8 mouse cellular contexts compared by ENCODE assay signal in the genomic region with DNA sequence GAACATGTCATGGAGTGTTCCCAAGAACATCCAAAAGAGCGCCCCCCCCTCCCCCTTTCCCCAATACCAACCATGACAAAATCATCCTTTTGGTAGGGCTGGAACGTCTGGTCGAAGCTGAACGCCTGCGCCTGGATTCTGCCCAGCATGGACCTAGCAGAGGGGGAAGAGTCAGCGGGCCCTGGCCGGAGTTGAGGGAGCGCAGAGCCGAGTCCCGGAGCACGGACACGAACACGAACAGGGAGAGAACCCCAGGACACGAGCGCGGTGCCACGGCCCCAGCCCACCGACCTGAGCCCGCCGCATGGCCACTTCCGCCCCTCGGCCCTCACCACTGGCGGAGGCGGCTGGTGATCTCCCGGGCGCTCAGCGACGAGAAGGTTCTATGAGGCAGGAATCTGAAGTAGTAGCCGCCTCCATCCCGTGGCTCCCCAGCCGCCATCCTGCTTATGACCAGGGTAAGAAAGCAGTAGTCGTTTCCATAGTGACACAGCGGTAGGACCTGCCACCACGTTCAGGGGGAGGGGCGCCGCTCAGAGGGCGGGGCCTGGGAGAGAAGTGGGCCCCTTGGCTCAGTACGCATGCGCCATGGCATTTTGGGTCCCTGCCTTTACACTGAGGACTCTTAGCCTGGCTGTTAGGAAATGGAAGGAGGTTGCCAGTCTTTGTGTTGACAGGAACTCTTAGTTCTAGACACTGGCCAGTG. TPM values are rescaled to one million over a fixed set of nuclear protein-coding genes. Genes with fewer than 3 reads are reported as not detected.
A peak's percentile ranks its signal among the peaks of the same experiment; 100 is the strongest.
DNase-seq lines count a peak whose midpoint lies in the region; ATAC-seq and TF ChIP-seq lines count a peak whose summit lies in the region.

A gene (minus strand): TSS at position 486 of the 706 bp plus-strand sequence.

- no peaks in the 10 kb centered on the region for H3K27me3 ChIP-seq in forebrain, embryonic 15.5 days
- no peaks in the 10 kb centered on the region for H3K27me3 ChIP-seq in liver, embryonic 16.5 days (ENCODE audit: control insufficient read depth, insufficient read depth, low read depth, low read length)
- no peaks in the 10 kb centered on the region for H3K27me3 ChIP-seq in neural tube, embryonic 14.5 days (ENCODE audit: control insufficient read depth, insufficient read depth, low read length)
- H3K27me3 ChIP-seq in testis, adult 2 months (ENCODE audit: control insufficient read depth, insufficient read depth, low read length) = no peaks in the 10 kb centered on the region

- TF ChIP-seq POLR2A in testis, adult 2 months (IDR thresholded peaks at IDR 0.05; ENCODE audit: control insufficient read depth, low read depth, low read length) = peak; percentile 79

- peak within 1 kb of the TSS; percentile 88 for H3K27ac ChIP-seq in forebrain, embryonic 15.5 days (replicated peaks)
- no peak within 1 kb of the TSS for H3K27ac ChIP-seq in liver, embryonic 16.5 days (ENCODE audit: low read length)
- H3K27ac ChIP-seq in neural tube, embryonic 14.5 days (ENCODE audit: low read depth, low read length) = peak within 1 kb of the TSS; percentile 77
- H3K27ac ChIP-seq in testis, adult 2 months (ENCODE audit: control insufficient read depth, insufficient read depth, low read depth, low read length) = peak within 1 kb of the TSS; percentile 87

- intact Hi-C loops in heart, postnatal 14 days (cut with DNase I) = loop anchor here (5.0 kb wide), 1 partner anchor 35 kb away; no protein-coding TSS in a partner anchor

- no peak for TF ChIP-seq CTCF in testis, adult 2 months (IDR thresholded peaks at IDR 0.05; ENCODE audit: control insufficient read depth, insufficient read depth, insufficient replicate concordance, low read depth, low read length)

- peak within 1 kb of the TSS; percentile 93 for H3K4me3 ChIP-seq in forebrain, embryonic 15.5 days
- H3K4me3 ChIP-seq in liver, embryonic 16.5 days (ENCODE audit: low read depth, low read length) = peak within 1 kb of the TSS; percentile 69
- H3K4me3 ChIP-seq in neural tube, embryonic 14.5 days (ENCODE audit: low read depth, low read length) = peak within 1 kb of the TSS; percentile 56
- H3K4me3 ChIP-seq in testis, adult 2 months (ENCODE audit: control insufficient read depth, low read depth, low read length) = peak within 1 kb of the TSS; percentile 90

- peak; percentile 97 for DNase-seq in ES-CJ7 (ENCODE audit: low read depth, low spot score)
- peak; percentile 97 to 98 for DNase-seq in cerebellum, adult 18-20 months
- DNase-seq in heart, postnatal 14 days = peak; percentile 97 to 98
- DNase-seq in large intestine, adult 2 months (ENCODE audit: low read depth, low spot score) = peak; percentile 70

- H3K4me2 ChIP-seq in forebrain, embryonic 15.5 days (replicated peaks) = peak within 1 kb of the TSS; percentile 51
- peak within 1 kb of the TSS; percentile 78 for H3K4me2 ChIP-seq in liver, embryonic 16.5 days (ENCODE audit: low read depth, low read length)
- H3K4me2 ChIP-seq in neural tube, embryonic 14.5 days (ENCODE audit: low read depth, low read length) = peak within 1 kb of the TSS; percentile 60

- peak; percentile 99 for ATAC-seq in forebrain, embryonic 15.5 days (replicated peaks)
- peak; percentile 94 for ATAC-seq in liver, embryonic 16.5 days (ENCODE audit: low read depth)
- peak; percentile 98 for ATAC-seq in neural tube, embryonic 14.5 days (ENCODE audit: low read depth)

- WGBS in forebrain, embryonic 15.5 days = under 1% methylated on average over 39 of the region's 39 CpGs
- WGBS in large intestine, adult 2 months = under 1% methylated on average over 39 of the region's 39 CpGs
- under 1% methylated on average over 39 of the region's 39 CpGs for WGBS in liver, embryonic 16.5 days (ENCODE audit: insufficient replicate concordance)
- under 1% methylated on average over 39 of the region's 39 CpGs for WGBS in neural tube, embryonic 14.5 days

- H3K36me3 ChIP-seq in forebrain, embryonic 15.5 days = no peaks in the 10 kb centered on the region
- H3K36me3 ChIP-seq in liver, embryonic 16.5 days (ENCODE audit: control insufficient read depth, insufficient read depth) = no peaks in the 10 kb centered on the region
- H3K36me3 ChIP-seq in neural tube, embryonic 14.5 days (ENCODE audit: control insufficient read depth, insufficient read depth, low read length) = no peaks in the 10 kb centered on the region
- no peaks in the 10 kb centered on the region for H3K36me3 ChIP-seq in testis, adult 2 months (ENCODE audit: control insufficient read depth, insufficient read depth, low read length)

- H3K4me1 ChIP-seq in forebrain, embryonic 15.5 days = peaks cover 6% of the 10 kb centered on the region
- H3K4me1 ChIP-seq in liver, embryonic 16.5 days (ENCODE audit: control insufficient read depth, low read depth, low read length) = peaks cover 5% of the 10 kb centered on the region; the same call in 1 of the 2 replicates
- H3K4me1 ChIP-seq in neural tube, embryonic 14.5 days (ENCODE audit: control insufficient read depth, insufficient read depth, low read length) = peaks cover 12% of the 10 kb centered on the region; the same call in 1 of the 2 replicates
- peaks cover 2% of the 10 kb centered on the region; the same call in 1 of the 2 replicates for H3K4me1 ChIP-seq in testis, adult 2 months (ENCODE audit: control insufficient read depth, insufficient read depth, low read length)

- H3K9ac ChIP-seq in forebrain, embryonic 15.5 days (replicated peaks) = peak within 1 kb of the TSS; percentile 83
- H3K9ac ChIP-seq in liver, embryonic 16.5 days (ENCODE audit: low read depth, low read length) = peak within 1 kb of the TSS; percentile 59
- H3K9ac ChIP-seq in neural tube, embryonic 14.5 days (replicated peaks; ENCODE audit: low read depth, low read length) = peak within 1 kb of the TSS; percentile 79

- no peaks in the 10 kb centered on the region for H3K9me3 ChIP-seq in forebrain, embryonic 15.5 days
- no peaks in the 10 kb centered on the region for H3K9me3 ChIP-seq in liver, embryonic 16.5 days (replicated peaks; ENCODE audit: control insufficient read depth, low read length)
- H3K9me3 ChIP-seq in neural tube, embryonic 14.5 days (ENCODE audit: control insufficient read depth, low read length) = no peaks in the 10 kb centered on the region

RNA-seq across cellular contexts. Expression of the gene that starts here (rescaled TPM):
- polyA plus RNA-seq in forebrain, embryonic 15.5 days (2015; fragmentation: Nextera tagmentation; extraction: Ambion mirVana) = 13.8 and 16.5 TPM in 2 replicates
- total RNA-seq in heart, postnatal 14 days (2021) = 1 to 10 TPM in 1 of 2 experiments, under 1 TPM in 1; 0.76 to 1.4 TPM
- polyA plus RNA-seq in large intestine, adult 2 months (2012; rRNA removed) = 0.78 and 0.81 TPM in 2 replicates
- 0.36 and 0.78 TPM in 2 replicates for polyA plus RNA-seq in liver, embryonic 16.5 days (2015; fragmentation: Nextera tagmentation; extraction: Ambion mirVana)
- 16.0 and 17.4 TPM in 2 replicates for polyA plus RNA-seq in neural tube, embryonic 14.5 days (2014; fragmentation: Nextera tagmentation; extraction: Ambion mirVana)
- polyA plus RNA-seq in testis, adult 2 months (2012; rRNA removed) = 44.1 and 45.7 TPM in 2 replicates

Comparison
In these comparisons a context has a peak if more than half of its experiments do, and no peak if none do; other contexts are left out.
1. Peak in DNase-seq in large intestine, adult 2 months; RNA of the gene not detected or under 1 TPM.
2. Peak in ATAC-seq, H3K4me3 ChIP-seq, H3K9ac ChIP-seq and H3K4me2 ChIP-seq in liver, embryonic 16.5 days; RNA of the gene not detected or under 1 TPM.